Mouse (Mus musculus): ENCODE results near the gene Snx8. TPM values are rescaled to one million over a fixed set of nuclear protein-coding genes. Genes with fewer than 3 reads are reported as not detected.

Snx8 gene
- polyA plus RNA-seq, 1 experiment from 2014 or later: 6.9 TPM

DNA sequence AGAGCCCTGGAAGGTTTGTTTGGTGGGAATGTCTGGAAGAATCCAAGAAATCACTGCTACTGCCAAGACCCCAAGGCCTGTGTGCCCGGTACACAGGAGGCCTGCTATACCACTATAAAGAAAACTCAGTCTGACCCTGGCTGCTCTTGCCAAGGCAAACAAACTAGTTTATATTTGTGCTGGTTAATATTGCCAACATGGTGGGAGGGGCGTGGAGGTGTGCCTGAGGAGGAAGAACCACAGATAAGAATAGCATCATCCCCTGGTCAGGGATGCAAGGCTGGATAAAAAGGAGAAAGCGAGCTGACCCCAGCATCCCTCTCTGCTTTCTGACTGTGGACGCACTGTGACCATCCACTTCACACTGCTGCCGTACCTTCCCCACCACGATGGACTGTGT lies 36.7 kb downstream of the Snx8 start:
- no peak for DNase-seq (ENCODE audit: low spot score)
- Histone ChIP-seq H3K27me3 (ENCODE audit: control insufficient read depth, insufficient read depth, low read length) (no peaks in the 10 kb centered on the region), H3K4me3 (ENCODE audit: low read depth, low read length) (no peak overlapping the region), H3K9me3 (replicated peaks; ENCODE audit: control insufficient read depth, low read length) (no peaks in the 10 kb centered on the region), H3K27ac (replicated peaks; ENCODE audit: low read depth, low read length) (no peak overlapping the region), H3K4me2 (ENCODE audit: low read depth, low read length) (no peak overlapping the region), H3K4me1 (ENCODE audit: control insufficient read depth, insufficient read depth, low read length) (no peaks in the 10 kb centered on the region), H3K9ac (replicated peaks; ENCODE audit: low read length) (no peak overlapping the region), H3K36me3 (replicated peaks; ENCODE audit: control insufficient read depth, insufficient read depth, low read depth, low read length) (peaks cover 10% of the 10 kb centered on the region)
- no peak for ATAC-seq (replicated peaks; ENCODE audit: insufficient number of reproducible peaks, low FRiP score, low TSS enrichment, low read depth)
- WGBS: 92% methylated on average over 6 of the region's 6 CpGs

DNA sequence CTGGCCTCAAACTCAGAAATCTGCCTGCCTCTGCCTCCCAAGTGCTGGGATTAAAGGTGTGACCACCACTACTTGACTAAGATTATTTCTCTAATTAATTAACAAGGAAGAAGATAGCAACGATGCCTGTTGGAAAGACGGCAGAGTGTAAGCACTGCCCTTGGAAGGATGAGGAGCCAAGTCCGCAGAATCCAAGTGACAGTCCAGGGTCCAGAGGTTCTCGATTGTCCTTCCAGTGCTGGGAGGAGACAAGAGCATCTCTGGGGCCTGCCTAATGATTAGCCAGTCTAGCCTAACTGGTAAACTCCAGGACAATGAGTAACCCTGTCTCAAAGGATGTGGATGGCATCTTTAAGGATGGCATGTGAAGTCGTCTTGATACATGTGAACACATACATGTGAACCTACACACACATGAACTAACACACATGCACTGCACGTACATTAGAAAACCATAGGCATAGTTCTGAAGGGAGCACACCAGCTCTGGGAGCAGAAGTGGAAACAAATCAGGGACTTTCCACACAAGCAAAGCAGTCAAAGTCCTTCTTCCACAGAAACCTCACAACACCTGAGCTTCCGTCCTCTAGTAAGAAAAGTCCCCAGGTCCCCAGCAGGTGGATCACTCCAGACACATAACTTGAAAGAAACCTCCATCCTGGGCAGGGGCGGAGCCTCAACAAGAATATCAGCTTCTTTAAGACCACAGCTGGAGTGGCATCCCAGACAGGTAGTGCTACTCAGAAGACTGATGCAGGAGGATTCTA lies 38.1 kb downstream of the Snx8 start:
- Histone ChIP-seq H3K27me3 (ENCODE audit: control insufficient read depth, insufficient read depth, low read length) (no peaks in the 10 kb centered on the region), H3K4me1 (ENCODE audit: control insufficient read depth, insufficient read depth, low read length) (no peaks in the 10 kb centered on the region), H3K27ac (replicated peaks; ENCODE audit: low read depth, low read length) (no peak overlapping the region), H3K4me2 (ENCODE audit: low read depth, low read length) (no peak overlapping the region), H3K9ac (replicated peaks; ENCODE audit: low read length) (no peak overlapping the region), H3K4me3 (ENCODE audit: low read depth, low read length) (no peak overlapping the region), H3K36me3 (replicated peaks; ENCODE audit: control insufficient read depth, insufficient read depth, low read depth, low read length) (peaks cover 10% of the 10 kb centered on the region), H3K9me3 (replicated peaks; ENCODE audit: control insufficient read depth, low read length) (no peaks in the 10 kb centered on the region)
- DNase-seq (ENCODE audit: low spot score) (no peak), ATAC-seq (replicated peaks; ENCODE audit: insufficient number of reproducible peaks, low FRiP score, low TSS enrichment, low read depth) (no peak)
- 92% methylated on average over 8 of the region's 8 CpGs for WGBS

DNA sequence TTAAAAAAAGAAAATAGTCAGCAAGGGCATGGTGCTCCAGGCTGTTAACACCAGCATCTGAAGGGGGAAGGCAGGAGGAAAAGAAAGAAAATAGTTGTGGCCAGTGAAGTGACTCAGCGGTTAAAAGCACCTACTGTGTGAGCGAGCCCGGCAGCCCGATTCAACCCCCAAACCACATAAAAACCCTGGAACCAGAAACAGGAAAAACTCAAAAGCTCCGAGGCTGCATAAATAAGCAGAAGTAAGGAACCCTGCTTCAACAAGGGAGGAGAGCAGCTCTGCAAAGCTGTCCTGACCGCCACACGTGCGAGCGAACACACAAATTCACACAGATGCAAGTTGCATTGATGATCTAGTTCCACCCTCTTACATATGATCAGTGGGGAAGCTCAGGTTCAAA lies 39.2 kb downstream of the Snx8 start:
- H3K4me2 ChIP-seq (ENCODE audit: low read depth, low read length): no peak overlapping the region
- peaks cover 10% of the 10 kb centered on the region for H3K36me3 ChIP-seq (replicated peaks; ENCODE audit: control insufficient read depth, insufficient read depth, low read depth, low read length)
- H3K4me1 ChIP-seq (ENCODE audit: control insufficient read depth, insufficient read depth, low read length): no peaks in the 10 kb centered on the region
- H3K9me3 ChIP-seq (replicated peaks; ENCODE audit: control insufficient read depth, low read length): no peaks in the 10 kb centered on the region
- no peak overlapping the region for H3K27ac ChIP-seq (replicated peaks; ENCODE audit: low read depth, low read length)
- H3K4me3 ChIP-seq (ENCODE audit: low read depth, low read length): no peak overlapping the region
- no peak overlapping the region for H3K9ac ChIP-seq (replicated peaks; ENCODE audit: low read length)
- no peaks in the 10 kb centered on the region for H3K27me3 ChIP-seq (ENCODE audit: control insufficient read depth, insufficient read depth, low read length)
- ATAC-seq (replicated peaks; ENCODE audit: insufficient number of reproducible peaks, low FRiP score, low TSS enrichment, low read depth) (no peak), DNase-seq (ENCODE audit: low spot score) (no peak)
- 94% methylated on average over 9 of the region's 9 CpGs for WGBS

DNA sequence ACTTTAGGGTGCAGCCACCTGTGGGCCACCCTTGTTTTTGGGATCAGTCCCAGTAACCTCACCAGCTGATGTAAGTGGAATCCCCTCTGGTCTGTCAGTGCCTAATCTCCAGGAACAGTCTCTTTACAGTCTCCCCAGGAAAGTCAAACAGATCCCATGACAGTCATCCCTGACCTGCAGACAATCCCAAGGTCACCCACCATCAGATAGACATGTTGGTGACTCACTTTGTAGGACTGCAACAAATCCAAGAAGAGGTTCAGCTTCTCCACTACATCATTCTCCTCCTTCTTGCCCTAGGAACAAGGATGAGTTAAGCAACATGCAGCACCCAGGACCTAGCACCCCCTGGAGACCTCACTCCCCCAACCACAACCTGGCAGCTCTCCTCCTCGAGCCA lies 43.0 kb downstream of the Snx8 start:
- no peak for DNase-seq (ENCODE audit: low spot score)
- Histone ChIP-seq H3K4me3 (ENCODE audit: low read depth, low read length) (no peak overlapping the region), H3K4me2 (ENCODE audit: low read depth, low read length) (no peak overlapping the region), H3K9me3 (replicated peaks; ENCODE audit: control insufficient read depth, low read length) (no peaks in the 10 kb centered on the region), H3K27me3 (ENCODE audit: control insufficient read depth, insufficient read depth, low read length) (no peaks in the 10 kb centered on the region), H3K36me3 (replicated peaks; ENCODE audit: control insufficient read depth, insufficient read depth, low read depth, low read length) (no peaks in the 10 kb centered on the region), H3K27ac (replicated peaks; ENCODE audit: low read depth, low read length) (no peak overlapping the region), H3K4me1 (ENCODE audit: control insufficient read depth, insufficient read depth, low read length) (no peaks in the 10 kb centered on the region), H3K9ac (replicated peaks; ENCODE audit: low read length) (no peak overlapping the region)
- ATAC-seq (replicated peaks; ENCODE audit: insufficient number of reproducible peaks, low FRiP score, low TSS enrichment, low read depth): no peak
- 79% methylated on average over 1 of the region's 1 CpGs for WGBS

DNA sequence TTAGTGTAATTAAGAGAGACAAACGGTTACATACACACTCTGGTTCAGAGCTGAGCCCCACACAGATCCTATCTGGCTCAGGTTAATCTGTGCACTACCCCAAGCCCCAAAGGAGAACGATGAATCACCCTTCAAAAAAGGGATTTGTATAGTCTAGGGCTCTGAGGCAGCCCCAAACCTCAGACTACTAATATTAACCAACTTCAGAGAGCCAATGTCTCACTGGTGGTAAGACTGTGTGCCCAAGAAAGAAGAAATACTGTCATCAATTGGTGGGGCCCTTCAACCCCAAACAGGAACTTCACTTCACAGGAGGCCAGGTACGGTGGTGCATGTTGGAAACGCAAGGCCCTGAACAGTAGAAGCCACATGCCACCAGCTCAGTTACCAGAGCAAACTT lies 43.8 kb downstream of the Snx8 start:
- Histone ChIP-seq H3K27ac (replicated peaks; ENCODE audit: low read depth, low read length) (no peak overlapping the region), H3K4me1 (ENCODE audit: control insufficient read depth, insufficient read depth, low read length) (no peaks in the 10 kb centered on the region), H3K36me3 (replicated peaks; ENCODE audit: control insufficient read depth, insufficient read depth, low read depth, low read length) (no peaks in the 10 kb centered on the region; the same call in 1 of the 2 replicates), H3K4me2 (ENCODE audit: low read depth, low read length) (no peak overlapping the region), H3K27me3 (ENCODE audit: control insufficient read depth, insufficient read depth, low read length) (no peaks in the 10 kb centered on the region), H3K9me3 (replicated peaks; ENCODE audit: control insufficient read depth, low read length) (no peaks in the 10 kb centered on the region), H3K9ac (replicated peaks; ENCODE audit: low read length) (no peak overlapping the region), H3K4me3 (ENCODE audit: low read depth, low read length) (no peak overlapping the region)
- no peak for DNase-seq (ENCODE audit: low spot score)
- 91% methylated on average over 4 of the region's 4 CpGs for WGBS
- no peak for ATAC-seq (replicated peaks; ENCODE audit: insufficient number of reproducible peaks, low FRiP score, low TSS enrichment, low read depth)

DNA sequence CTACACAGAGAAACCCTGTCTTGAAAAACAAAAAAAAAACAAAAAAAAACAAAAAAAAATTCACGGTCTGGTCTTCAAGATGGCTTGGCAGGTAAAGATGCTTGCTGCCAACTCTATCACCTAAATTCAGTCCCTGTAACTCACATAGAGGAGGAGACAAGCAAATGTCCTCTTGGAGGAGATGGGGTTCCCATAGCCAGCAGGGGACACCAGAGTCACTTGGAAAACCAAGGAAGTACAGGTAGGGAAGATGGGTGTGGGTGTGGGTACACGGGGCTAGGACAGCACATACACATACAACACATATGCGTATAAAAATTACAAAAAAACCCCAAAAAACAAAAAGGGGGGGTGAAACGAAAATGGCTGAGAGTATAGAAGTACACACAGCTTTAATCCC lies 46.2 kb downstream of the Snx8 start:
- ATAC-seq (replicated peaks; ENCODE audit: insufficient number of reproducible peaks, low FRiP score, low TSS enrichment, low read depth) (no peak), DNase-seq (ENCODE audit: low spot score) (no peak)
- no peaks in the 10 kb centered on the region for H3K4me1 ChIP-seq (ENCODE audit: control insufficient read depth, insufficient read depth, low read length)
- H3K36me3 ChIP-seq (replicated peaks; ENCODE audit: control insufficient read depth, insufficient read depth, low read depth, low read length): peaks cover 4% of the 10 kb centered on the region
- WGBS: 85% methylated on average over 4 of the region's 4 CpGs
- H3K9me3 ChIP-seq (replicated peaks; ENCODE audit: control insufficient read depth, low read length): no peaks in the 10 kb centered on the region
- no peak overlapping the region for H3K9ac ChIP-seq (replicated peaks; ENCODE audit: low read length)
- no peak overlapping the region for H3K27ac ChIP-seq (replicated peaks; ENCODE audit: low read depth, low read length)
- no peaks in the 10 kb centered on the region for H3K27me3 ChIP-seq (ENCODE audit: control insufficient read depth, insufficient read depth, low read length)
- H3K4me3 ChIP-seq (ENCODE audit: low read depth, low read length): no peak overlapping the region
- no peak overlapping the region for H3K4me2 ChIP-seq (ENCODE audit: low read depth, low read length)

DNA sequence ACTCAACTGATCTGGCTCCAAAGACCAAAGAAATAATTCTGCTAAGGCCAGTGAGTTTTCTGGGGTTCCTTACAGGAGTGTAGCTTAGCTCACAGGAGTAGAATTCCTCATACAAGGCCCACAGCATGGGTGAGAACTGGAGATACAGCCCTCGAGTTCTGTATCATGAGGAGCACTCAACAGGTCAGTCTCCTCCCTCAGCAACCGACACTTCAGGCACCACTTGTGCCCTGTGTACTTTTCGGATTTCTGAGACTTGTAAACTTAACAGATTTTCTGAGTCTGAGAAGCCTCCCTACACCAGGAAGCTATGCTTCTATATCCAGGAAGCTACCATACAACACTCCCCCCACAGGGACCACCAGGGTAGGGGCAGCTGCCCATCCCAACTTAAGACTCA lies 49.2 kb downstream of the Snx8 start:
- Histone ChIP-seq H3K27me3 (ENCODE audit: control insufficient read depth, insufficient read depth, low read length) (no peaks in the 10 kb centered on the region), H3K4me2 (ENCODE audit: low read depth, low read length) (no peak overlapping the region), H3K27ac (replicated peaks; ENCODE audit: low read depth, low read length) (no peak overlapping the region), H3K9me3 (replicated peaks; ENCODE audit: control insufficient read depth, low read length) (no peaks in the 10 kb centered on the region), H3K4me1 (ENCODE audit: control insufficient read depth, insufficient read depth, low read length) (no peaks in the 10 kb centered on the region), H3K4me3 (ENCODE audit: low read depth, low read length) (no peak overlapping the region), H3K9ac (replicated peaks; ENCODE audit: low read length) (no peak overlapping the region), H3K36me3 (replicated peaks; ENCODE audit: control insufficient read depth, insufficient read depth, low read depth, low read length) (peaks cover 4% of the 10 kb centered on the region)
- DNase-seq (ENCODE audit: low spot score) (no peak), ATAC-seq (replicated peaks; ENCODE audit: insufficient number of reproducible peaks, low FRiP score, low TSS enrichment, low read depth) (no peak)
- 87% methylated on average over 3 of the region's 3 CpGs for WGBS

DNA sequence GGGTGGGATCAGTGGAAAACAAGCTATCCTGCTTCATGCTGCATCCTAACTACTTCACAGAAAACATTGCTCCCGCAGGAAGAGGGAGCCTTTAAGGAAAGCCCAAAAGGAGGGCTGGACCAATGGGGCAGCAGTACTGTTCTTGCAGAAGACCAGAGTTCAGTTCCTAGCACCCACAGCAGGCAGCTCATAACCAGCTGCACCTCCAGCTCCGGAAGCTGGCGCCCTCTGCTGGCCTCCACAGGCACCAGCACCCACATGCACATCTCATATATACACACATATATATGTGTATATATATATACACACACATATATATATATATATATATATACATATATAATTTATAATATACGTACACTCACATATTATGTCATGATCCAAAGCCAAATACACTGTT lies 50.3 kb downstream of the Snx8 start:
- no peaks in the 10 kb centered on the region for H3K9me3 ChIP-seq (replicated peaks; ENCODE audit: control insufficient read depth, low read length)
- DNase-seq (ENCODE audit: low spot score): no peak
- H3K4me3 ChIP-seq (ENCODE audit: low read depth, low read length): no peak overlapping the region
- H3K27ac ChIP-seq (replicated peaks; ENCODE audit: low read depth, low read length): no peak overlapping the region
- H3K27me3 ChIP-seq (ENCODE audit: control insufficient read depth, insufficient read depth, low read length): no peaks in the 10 kb centered on the region
- H3K4me1 ChIP-seq (ENCODE audit: control insufficient read depth, insufficient read depth, low read length): no peaks in the 10 kb centered on the region
- no peak overlapping the region for H3K4me2 ChIP-seq (ENCODE audit: low read depth, low read length)
- WGBS: 88% methylated on average over 4 of the region's 4 CpGs
- no peak for ATAC-seq (replicated peaks; ENCODE audit: insufficient number of reproducible peaks, low FRiP score, low TSS enrichment, low read depth)
- peaks cover 4% of the 10 kb centered on the region for H3K36me3 ChIP-seq (replicated peaks; ENCODE audit: control insufficient read depth, insufficient read depth, low read depth, low read length)
- no peak overlapping the region for H3K9ac ChIP-seq (replicated peaks; ENCODE audit: low read length)

Measured in embryonic facial prominence, embryonic 11.5 days (tissue).